Mouse (Mus musculus): ENCODE results near the gene Gnpat. TPM values are rescaled to one million over a fixed set of nuclear protein-coding genes. Genes with fewer than 3 reads are reported as not detected.
"Not testable (repeated sequence)": the region's sequence is repeated elsewhere in the genome, so short reads cannot be mapped to it uniquely, and the experiment has no call there.

Gene Gnpat
- total RNA-seq (2022): 100 to 1,000 TPM in 3 of 4 experiments, 10 to 100 TPM in 1; 93.8 to 131 (median 107) TPM

DNA sequence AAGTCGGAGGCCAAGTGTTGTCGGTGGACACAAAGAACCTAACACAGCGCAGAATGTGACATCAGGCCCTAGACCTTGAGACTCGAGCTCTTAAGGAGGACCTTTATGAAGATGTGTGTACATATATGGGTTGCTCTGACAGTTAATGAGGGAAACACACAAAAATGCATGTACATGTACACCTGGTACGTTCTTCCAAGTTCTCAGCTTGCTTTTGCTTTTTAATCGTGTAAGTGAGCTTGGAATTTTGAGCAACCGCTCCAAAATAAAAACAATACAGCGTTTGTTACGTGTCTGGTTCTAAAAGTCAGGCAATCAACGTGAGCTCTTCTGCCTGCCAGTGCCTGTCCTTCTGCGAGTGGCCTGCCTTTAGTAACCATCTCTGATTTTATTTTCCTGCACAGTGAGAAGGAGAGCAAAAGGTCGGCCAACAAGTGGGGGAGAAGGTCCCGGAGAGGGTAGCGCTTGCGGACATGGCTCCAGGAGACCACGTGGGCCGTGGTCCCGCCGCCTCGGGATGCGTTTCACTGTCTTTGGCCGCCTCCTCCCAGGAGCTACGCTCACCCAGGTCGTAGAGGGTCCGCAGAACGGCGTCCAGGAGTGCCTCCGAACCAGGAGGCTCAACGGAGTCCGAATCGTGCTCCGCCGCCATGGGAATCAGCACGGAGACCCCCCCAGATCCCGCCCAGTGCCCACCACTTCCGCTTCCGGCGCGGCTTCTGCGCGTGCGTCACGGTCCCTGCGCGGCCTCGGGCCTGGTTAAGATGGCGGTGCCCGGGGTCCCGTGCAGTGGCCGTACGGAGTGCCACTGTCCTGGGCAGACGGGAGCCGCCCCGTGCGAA, at the start of gene Gnpat, which contains the start of gene 2810004N23Rik:
TSS of gene Gnpat (plus strand) at position 713 of the 842 bp plus-strand sequence.
TSS of gene 2810004N23Rik (minus strand) at position 800 of the 842 bp plus-strand sequence.
- DNase-seq: peak; percentile 88

DNA sequence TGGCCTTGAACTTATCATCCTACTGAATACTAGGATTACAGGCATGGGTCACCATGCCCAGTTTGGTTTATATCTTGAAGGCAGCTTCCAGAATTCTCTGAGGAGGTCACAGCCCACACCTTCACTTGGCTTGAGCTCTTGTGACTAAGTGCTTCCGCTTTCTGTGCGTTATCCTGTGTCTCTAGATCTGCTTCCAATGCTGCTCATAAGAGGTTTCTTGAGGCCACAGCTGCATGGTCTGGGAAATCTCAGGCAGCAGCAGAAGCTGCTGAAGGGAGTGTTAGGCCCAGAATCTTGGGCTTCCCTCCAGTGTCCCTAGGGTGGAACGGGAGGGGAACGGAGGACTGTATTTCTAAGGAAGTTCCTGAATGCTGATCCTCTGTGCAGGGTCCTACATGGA, 49.5 kb upstream of the Gnpat start:
- DNase-seq: no peak

DNA sequence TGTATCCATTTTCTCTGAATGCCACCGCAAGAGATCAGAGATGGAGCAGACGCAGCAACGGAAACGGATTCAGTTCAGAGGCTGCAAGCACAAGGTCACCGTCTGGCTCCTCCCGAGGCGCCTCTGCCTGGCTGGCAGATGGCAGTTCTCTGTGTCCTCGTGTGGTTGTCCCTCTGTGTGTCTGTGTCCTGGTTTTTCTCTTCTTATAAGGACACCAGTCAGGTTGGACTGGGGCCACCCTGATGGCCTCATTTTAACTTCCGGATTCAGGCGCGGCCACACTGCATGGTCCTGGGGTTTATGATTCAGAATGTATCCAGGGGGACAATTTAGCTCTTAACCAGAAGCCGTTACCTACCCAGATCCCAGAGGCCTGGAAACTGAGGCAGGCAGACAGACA, 47.0 kb upstream of the Gnpat start:
- DNase-seq: no peak

DNA sequence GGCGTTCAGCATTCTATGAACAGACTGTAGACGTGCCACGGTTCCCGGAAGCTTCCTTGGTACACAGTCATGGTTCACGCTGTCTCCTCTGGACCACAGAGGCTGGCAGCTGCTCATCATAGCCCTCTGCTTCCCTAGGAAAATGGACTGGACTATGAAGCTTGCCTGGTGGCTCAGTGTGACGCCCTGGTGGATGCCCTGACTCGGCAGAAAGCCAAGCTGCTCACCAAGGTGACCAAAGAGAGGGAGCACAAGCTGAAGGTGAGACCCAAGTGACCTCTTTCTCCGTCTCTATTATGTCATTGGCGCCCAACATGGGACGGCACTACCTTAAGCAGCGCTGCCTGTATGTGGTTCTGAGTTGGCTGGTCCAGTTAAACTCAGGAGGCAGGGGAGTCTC, 46.0 kb upstream of the Gnpat start:
- no peak for DNase-seq

DNA sequence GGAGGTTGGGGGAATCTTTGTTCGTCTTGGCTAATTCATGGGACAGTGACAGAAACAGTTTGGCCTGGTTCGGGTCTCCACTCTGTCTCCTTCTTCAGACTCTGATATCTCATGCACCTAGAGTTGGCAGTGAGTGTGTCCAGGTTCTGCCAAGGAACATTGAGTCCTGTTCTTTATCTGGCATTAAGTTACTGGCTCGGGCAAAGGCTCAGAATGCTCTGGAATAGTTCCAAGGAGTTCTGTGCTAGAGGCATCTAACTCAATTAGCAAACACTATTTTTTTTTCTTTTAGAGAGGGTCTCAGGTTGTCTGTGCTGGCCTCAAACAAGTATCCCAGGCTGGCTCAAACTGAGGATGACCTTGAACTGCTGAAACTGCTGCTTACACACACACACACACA, 45.5 kb upstream of the Gnpat start:
- no peak for DNase-seq

DNA sequence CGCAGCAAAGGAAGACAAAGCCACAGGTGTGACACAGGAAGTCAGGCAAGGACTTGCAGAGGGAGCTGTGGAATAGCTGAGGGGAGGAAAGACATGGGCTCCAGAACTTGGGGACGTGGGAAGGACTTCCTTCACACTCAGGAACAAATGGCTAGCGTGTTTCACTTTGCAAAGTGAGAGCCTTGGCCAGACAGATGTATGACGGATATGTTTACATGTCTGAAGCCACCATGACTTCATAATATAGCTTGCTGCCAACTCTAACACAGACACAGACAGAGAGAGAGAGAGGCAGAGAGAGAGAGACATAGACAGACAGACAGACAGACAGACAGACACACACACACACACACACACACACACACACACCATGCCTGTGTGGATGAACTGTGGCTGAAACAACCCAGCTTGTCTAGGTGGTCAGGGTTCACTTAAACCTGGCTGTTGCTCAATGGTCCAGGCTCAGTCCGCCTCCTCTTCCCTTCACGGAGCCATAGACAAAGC, 43.2 kb upstream of the Gnpat start:
- no peak for DNase-seq

DNA sequence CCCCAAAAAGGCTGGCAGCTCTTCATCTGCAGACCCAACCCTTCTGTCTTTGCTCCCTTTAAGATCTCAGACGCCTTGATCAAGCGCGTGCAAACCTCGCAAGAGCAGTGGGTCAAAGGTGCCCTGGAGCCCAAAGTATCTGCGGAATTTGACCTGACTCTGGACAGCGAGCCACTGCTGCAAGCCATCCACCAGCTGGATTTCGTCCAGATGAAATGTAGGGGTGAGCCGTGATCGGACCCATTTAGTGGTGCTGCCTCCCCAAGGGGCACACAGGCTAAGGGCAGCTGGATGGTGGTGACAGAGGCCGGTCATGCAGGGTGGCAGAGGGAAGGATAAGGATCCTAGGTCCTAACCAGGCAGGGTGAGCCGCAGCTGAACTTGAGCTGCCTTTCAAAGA, 42.7 kb upstream of the Gnpat start:
- DNase-seq: no peak

DNA sequence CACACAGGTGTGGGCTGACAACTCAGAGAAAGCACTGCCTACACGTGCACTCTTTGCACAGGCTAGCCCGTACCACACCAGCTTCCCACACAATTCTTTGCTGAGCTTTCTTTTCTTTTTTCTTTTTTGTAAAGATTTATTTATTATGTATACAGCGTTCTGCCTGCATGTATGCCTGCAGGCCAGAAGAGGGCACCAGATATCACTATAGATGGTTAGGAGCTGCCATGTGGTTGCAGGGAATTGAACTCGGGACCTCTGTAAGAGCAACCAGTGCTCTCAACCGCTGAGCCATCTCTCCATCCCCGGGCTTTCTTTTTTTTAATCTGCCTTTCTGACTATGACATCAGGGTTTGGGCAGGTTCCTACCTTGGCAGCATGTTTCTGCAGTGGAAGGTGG, 39.3 kb upstream of the Gnpat start:
- no peak for DNase-seq

DNA sequence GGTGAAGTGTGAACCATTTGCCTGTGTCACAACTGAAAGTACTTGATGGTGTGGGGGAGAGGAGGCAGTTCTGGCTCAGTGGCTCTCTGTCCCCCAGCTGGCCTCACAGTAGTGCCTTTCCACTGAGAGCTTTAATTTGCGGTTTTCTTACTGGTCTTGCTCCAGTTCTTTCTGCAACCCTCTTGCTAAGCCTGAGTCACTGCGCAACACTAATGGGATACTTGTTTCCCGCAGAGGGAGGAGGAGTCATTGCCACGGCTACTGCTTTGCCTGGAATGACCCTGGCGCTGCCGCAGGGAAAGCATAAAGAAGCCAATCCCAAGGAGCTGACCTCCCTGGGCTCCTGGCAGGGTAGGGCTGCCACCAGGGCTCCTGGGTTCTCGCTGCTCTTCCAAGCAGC, 36.2 kb upstream of the Gnpat start:
- DNase-seq: peak; percentile 67

DNA sequence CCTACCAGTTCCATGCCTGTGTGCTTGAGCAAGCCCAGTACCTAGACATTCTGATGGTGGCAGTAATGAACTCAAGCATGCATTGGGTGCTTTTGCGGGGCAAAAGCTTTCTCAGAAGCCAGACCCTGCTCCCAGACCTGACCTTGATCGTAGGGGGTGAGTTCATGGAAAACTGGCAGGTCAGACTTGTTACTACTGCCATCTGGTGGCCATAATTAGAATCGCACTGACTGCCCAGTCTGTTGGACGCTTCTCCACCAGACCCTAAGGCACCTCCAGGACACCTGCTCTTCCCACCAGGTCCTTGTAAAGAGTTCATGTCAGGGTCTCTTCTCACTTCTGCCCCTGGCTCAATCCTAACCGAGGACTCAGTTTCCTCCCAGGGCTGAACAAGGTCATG, 35.4 kb upstream of the Gnpat start:
- DNase-seq: no peak

DNA sequence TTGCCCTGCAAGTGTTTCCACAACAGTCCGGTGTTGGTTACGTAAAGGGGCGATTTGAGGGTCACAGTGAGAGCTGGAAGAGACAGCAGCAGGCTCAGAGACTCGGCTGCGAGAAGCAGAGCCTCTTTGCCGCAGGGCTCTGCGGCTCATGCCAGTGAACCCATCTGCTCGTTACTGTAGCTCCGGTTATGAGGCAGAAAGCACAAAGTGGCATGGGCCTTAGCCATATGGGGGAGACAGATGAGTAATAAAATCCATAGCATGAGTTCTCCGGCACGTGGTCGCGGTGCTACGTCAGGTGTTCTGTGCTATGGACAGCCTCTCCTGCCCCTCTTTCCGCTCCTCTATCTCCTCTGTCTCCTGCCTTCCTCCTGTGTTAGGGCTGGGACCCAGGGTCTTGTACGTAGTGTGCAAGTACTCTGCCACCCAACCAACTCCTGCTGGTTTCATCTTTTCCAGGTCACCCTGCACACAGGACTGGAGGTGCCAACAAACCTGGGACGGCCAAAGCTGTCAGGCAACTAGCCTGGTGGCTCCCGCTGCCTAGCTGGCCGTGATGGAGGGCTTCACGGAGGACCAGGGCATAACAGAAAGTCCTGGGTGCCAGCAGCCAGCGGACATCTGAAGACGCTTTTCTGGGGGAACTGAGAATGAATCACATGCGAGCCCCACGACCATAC, 34.1 kb upstream of the Gnpat start:
- no peak for DNase-seq

DNA sequence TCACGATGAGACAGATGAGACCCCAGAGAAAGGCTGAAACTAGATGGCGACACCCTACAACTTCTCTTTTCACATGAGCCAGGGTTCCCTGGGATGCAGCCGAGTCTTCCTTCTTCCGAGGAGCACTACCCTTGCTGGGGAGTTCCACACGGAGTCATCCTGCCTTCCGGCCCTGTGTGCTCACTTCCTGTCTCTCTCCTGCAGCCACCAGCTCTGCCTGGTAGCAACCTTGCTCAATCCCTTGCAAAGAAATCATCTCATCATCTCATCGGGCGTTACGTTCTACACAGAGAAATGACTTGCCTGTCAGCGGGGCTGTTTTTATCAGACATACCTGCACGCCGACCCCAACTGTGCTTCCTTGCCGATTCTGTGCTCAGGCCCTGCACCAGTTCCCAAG, 32.8 kb upstream of the Gnpat start:
- no peak for DNase-seq

DNA sequence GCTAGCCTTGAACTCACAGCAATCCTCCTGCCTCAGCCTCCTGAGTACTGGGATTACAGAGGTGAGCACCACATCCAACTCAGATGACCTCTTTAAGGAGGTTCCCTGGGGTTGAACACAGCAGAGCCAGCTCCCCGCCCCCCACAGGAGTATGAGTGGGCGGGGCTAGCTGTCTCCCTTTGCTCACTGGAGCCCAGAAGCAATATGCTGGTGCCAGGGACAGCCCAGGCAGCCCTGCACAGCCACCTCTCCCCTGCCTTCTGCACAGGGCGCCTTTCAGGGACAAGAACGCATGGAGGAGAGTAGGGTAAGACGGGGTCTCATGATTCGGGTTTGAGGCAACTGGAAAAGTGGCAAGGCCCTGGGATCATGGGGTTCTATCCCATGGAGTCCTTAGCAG, 31.3 kb upstream of the Gnpat start:
- DNase-seq: no peak

DNA sequence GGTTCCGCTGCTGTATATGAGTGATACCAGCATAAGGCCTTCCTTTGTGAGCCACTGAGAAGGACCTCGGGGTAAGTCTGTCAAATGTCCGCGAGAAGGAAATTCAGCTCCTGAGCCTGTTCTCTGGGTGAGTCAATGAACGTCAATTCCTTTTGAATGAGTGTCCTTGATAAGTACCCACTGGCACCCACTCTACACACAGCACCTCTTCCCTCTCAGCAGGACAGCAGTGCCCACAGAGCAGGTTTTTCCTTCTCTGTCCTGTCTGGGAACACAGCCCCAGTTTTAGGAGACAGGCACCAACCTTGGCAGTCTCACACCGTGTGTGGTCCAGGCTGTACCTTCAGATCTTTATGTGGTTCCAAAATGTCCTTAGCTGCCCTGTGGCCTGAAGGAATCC, 30.9 kb upstream of the Gnpat start:
- no peak for DNase-seq

DNA sequence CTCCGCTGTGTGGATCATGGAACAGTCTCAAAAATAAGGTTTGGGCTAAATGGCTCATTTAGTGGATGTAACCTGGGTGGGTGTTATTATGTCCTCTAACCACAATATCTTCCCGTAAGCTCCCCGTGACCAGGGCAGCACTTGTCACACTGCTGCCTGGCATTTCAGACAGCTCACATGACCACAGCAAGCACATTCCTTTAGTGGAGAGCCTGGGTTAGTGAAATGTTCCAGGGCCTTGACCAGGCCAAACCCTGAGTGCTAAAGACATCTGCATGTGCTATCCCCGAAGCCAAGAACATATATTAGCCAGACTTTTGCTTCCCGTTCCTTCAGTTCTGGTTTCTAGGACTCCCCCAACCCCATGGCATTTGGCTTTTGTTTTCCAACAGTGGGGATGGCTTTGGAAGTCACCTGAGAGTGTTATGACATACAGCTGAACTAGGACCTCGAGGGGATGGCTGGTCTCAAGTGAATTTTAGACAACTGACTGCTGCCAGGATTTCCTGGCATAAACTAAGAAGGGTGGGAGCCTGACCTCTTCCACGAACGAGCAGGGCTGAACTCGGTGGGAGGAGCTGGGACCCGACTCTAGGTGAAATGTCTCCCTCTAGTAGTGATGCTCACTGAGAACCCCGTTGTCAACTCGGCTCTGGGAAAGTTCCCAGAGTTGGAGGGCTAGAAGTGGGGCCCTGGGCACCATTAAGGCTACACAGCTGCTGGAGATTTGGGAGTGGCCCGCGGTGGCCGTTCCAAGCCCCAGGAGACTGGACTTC, 29.2 kb upstream of the Gnpat start:
- no peak for DNase-seq

DNA sequence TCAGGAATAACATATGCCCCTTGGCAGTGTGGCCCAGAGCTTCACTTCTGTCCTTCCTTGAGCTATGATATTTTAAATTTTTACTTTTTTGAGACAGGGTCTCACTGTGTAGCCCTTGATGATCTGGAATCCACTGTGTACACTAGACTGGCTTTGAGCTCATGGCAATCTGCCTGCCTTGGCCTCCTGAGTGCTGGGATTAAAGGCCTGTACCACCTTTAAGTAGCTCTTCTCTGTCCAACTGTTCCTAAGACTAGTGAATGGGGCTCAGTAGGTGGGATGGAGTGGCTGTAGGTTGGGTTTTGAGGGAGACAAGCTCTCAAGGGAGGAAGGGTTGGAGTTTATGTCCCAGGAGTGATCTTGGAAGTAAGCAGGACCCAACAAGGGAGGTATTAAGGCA, 27.0 kb upstream of the Gnpat start:
- DNase-seq: no peak

DNA sequence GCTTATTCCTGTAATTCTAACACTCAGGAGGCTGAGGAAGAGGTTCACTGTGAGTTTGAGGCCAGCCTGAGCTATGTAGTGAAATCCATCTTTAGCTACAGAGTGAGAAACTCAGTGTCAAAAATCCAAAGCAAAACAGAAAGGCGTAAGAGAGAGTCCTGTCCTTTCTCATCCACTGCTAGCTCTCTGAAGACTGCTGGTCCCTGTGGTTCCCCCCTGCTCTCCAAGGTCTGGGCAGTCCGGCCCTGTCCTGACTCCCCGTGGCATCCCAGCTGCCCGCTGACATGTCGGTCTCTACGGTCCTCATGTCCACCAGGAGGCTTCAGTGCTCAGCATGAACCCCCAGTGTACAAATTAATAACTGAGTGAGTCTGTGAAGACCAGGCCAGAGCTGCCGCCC, 26.6 kb upstream of the Gnpat start:
- no peak for DNase-seq

DNA sequence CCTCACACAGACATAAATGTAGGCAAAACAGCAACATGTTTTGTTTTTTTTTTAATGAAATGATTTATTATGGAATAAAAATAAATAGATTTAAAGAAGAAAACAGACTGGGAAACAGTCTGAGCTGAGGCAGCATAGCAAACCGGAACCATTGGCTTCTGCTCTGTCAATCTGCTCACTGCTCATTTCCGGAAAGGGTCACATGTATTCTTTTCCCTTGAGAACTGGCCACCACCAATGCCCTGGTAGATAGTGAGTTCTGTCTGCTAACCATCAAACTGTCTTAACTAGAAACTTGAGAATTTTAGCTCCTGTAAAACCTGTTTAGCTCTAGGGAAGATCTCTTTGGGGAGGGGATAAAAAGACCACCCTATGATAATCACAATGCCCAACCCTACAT, 25.9 kb upstream of the Gnpat start:
- no peak for DNase-seq

DNA sequence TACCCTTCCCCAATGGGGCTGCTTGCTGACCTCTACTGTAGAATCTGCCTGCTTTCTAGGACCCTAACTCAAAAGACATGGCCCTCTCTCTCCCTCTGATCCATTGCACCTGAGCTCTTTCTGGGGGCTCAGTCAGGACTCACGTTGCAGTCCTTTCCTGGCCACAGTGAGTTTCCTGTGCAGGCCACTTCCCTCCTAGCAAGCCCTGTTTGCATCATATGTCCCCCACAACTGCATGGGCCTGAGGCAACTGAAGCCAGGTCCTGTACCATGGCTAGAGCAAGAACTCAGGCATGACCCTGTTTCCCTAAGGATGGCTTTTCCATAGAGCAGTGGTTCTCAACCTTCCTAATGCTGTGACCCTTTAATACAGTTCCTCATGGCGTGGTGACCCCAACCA, 24.9 kb upstream of the Gnpat start:
- DNase-seq: no peak

DNA sequence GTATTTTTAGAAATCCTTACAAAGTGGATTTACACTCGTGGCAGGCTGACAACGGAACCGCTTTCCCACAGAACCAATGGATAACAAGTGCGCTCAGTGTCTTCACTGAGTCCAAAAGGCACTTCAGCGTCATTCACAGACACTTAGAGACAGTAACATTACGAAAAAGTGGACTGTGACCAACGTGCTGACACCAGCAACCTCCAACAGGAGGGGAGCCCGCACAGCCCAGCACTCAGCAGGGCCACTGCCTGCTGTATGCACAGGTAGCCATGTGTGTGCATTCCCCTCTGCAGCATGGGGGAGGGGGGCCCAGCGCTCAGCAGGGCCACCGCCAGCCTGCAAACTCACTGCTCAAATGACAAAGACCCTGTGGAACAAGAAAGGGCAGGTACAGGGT, 23.5 kb upstream of the Gnpat start:
- DNase-seq: no peak

DNA sequence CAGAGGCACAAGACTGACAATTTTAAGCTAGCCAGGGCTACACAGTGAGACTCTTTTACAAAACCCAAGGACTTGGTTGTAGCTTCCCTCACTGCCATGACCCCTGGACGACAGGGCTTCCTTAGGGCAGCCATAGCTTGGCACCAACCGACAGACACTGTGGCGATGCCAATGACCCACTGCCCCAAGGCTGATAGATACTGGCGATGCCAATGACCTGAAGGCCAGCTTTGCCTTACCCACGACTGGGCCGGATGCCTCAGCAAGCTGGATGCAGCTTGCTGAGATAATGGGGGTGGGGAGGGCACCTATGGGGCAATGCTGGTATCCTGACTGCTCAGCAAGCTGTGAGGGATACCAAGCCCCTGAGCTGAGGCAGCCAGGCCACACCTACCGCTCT, 21.9 kb upstream of the Gnpat start:
- DNase-seq: no peak

DNA sequence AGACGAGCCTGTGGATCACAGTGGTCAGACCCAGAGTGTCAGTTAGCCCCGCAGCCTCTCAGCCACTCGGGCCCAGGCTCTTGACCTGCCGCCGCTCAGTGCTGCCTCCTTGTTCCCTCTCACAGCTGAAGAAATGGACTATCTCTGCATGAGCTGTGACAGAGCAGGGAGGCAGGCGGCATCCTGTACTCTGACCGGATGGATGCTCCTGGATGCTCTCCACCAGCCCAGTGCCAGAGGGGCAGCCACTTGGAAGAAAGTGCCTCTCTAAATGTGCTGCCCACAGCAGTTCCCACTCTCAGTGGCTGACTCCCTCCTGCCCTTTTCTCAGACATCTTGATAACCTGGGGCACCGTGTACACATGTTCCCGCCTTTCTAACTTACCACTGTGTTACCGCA, 21.1 kb upstream of the Gnpat start:
- no peak for DNase-seq

DNA sequence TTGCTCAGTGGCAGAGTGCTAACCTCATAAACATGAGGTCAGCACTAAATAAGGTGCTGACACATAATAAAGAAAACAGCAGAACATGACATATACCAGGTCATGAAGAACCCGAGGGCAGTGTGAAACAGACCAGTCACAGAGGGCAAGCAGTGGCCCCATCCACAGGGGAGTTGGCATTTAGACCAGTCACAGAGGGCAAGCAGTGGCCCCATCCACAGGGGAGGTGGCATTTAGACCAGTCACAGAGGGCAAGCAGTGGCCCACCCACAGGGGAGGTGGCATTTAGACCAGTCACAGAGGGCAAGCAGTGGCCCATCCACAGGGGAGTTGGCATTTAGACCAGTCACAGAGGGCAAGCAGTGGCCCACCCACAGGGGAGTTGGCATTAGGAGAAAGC, 19.9 kb upstream of the Gnpat start:
- DNase-seq: not testable (repeated sequence)
